Mouse (Mus musculus) forebrain, embryonic 11.5 days (tissue): Measurements from ENCODE around the gene Cyb5r1. TPM values are rescaled to one million over a fixed set of nuclear protein-coding genes. Genes with fewer than 3 reads are reported as not detected.
A peak's percentile ranks its signal among the peaks of the same experiment; 100 is the strongest.
"Not testable (repeated sequence)": the region's sequence is repeated elsewhere in the genome, so short reads cannot be mapped to it uniquely, and the experiment has no call there.

Source experiments
- ATAC-seq: fragments of 200-750 bp; cut with Nextera tagmentation; replicated peaks from 2 replicates; pipeline ENCODE4 v1.8.0; 2017; ENCODE audit warnings: moderate TSS enrichment; ENCODE audit not compliant: low FRiP score
- DNase-seq: peaks from one replicate; pipeline ENCODE4 v3.0.0-alpha.2; 2017; ENCODE audit warnings: low spot score
- H3K27ac ChIP-seq: fragments of 300-500 bp; sonication (generic); 2 replicates; pipeline ENCODE4 v1.5.1; 2014; ENCODE audit warnings: low read depth, low read length
- H3K27me3 ChIP-seq: fragments of 300-500 bp; sonication (generic); 2 replicates; pipeline ENCODE4 v1.6.1; 2014; ENCODE audit warnings: mild to moderate bottlenecking, low read length, mixed read lengths; ENCODE audit not compliant: control insufficient read depth, insufficient read depth
- H3K36me3 ChIP-seq: fragments of 300-500 bp; sonication (generic); 2 replicates; pipeline ENCODE4 v1.6.1; 2014; ENCODE audit warnings: mild to moderate bottlenecking, low read length, moderate library complexity, mixed read lengths; ENCODE audit not compliant: control insufficient read depth, insufficient read depth
- H3K4me1 ChIP-seq: fragments of 300-500 bp; sonication (generic); replicated peaks from 2 replicates; pipeline ENCODE4 v1.6.1; 2014; ENCODE audit warnings: low read length, mixed read lengths; ENCODE audit not compliant: control insufficient read depth, insufficient read depth
- H3K4me2 ChIP-seq: fragments of 300-500 bp; sonication (generic); 2 replicates; pipeline ENCODE4 v1.6.1; 2014; ENCODE audit warnings: low read depth, mild to moderate bottlenecking, low read length, moderate library complexity, mixed read lengths; ENCODE audit not compliant: severe bottlenecking
- H3K4me3 ChIP-seq: fragments of 300-500 bp; sonication (generic); 2 replicates; pipeline ENCODE4 v1.5.1; 2014; ENCODE audit warnings: low read depth, low read length
- H3K9ac ChIP-seq: fragments of 300-500 bp; sonication (generic); 2 replicates; pipeline ENCODE4 v1.6.1; 2014; ENCODE audit warnings: low read length
- H3K9me3 ChIP-seq: fragments of 300-500 bp; sonication (generic); 2 replicates; pipeline ENCODE4 v1.6.1; 2016; ENCODE audit warnings: low read length, mixed read lengths; ENCODE audit not compliant: control insufficient read depth
- WGBS: fragments of 180-500 bp; shearing (Covaris S2); extraction: QIAGEN DNeasy Blood & Tissue Kit; methylation state at CpG from one replicate; pipeline ENCODE4 v1.1.7; 2014; 5-methylcytosine and 5-hydroxymethylcytosine counted together
- polyA plus RNA-seq: library from polyadenylated mRNA; unstranded; fragments of >200 nt; fragmentation: Nextera tagmentation; extraction: Ambion mirVana; gene quantifications from 2 replicates; pipeline ENCODE4 v1.2.1, GENCODE M21; 2014

The Cyb5r1 gene
- polyA plus RNA-seq, 1 experiment from 2014 or later: 25.8 TPM

DNA sequence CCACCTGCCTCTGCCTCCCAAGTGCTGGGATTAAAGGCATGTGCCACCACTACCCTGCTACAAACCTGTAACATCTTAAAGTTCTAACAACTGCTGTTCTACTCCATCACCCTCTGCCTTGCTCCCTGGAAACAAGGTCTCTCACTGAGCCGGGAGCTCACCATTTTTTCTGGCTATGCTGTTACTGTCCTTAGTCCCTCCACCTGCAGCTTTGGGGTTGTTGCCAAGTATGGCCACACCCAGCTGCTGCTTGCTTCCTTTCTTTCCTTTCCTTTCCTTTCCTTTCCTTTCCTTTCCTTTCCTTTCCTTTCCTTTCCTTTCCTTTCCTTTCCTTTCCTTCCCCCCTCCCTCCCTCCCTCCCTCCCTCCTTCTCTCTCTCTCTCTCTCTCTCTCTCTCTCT is 37.9 kb downstream of the Cyb5r1 start:
- 88% methylated on average over 1 of the region's 1 CpGs for whole genome bisulfite sequencing
- H3K4me2 ChIP-seq, H3K27me3 ChIP-seq, H3K4me3 ChIP-seq, H3K9me3 ChIP-seq, H3K4me1 ChIP-seq, H3K36me3 ChIP-seq, H3K9ac ChIP-seq, H3K27ac ChIP-seq, ATAC-seq: not testable (repeated sequence)
- peak; percentile 8 for DNase-seq

DNA sequence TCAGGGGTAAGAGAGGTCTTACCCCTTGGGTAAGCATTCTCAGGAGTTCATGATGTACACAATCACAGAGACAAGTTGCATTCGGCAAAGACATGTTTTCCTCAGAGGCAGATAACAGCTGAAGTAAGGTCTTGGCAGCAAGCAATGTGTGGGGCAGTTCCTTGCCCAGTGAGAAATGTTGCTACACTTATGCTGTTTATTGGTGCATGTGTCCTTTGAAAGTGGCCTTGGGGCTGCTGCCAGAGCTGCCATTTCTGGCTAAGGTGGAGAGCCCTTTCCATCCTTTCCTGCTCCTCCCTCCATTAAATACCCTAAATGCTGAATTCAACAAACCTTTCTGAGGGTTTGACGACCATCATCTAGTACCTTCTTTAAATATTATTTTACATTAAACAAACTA is 40.1 kb downstream of the Cyb5r1 start:
- DNase-seq (no peak), ATAC-seq (no peak)
- Histone ChIP-seq H3K4me1 (no peaks in the 10 kb centered on the region), H3K9ac (no peak overlapping the region), H3K27me3 (no peaks in the 10 kb centered on the region), H3K4me2 (no peak overlapping the region), H3K4me3 (no peak overlapping the region), H3K36me3 (no peaks in the 10 kb centered on the region), H3K27ac (no peak overlapping the region), H3K9me3 (no peaks in the 10 kb centered on the region)
- 91% methylated on average over 2 of the region's 2 CpGs for WGBS

DNA sequence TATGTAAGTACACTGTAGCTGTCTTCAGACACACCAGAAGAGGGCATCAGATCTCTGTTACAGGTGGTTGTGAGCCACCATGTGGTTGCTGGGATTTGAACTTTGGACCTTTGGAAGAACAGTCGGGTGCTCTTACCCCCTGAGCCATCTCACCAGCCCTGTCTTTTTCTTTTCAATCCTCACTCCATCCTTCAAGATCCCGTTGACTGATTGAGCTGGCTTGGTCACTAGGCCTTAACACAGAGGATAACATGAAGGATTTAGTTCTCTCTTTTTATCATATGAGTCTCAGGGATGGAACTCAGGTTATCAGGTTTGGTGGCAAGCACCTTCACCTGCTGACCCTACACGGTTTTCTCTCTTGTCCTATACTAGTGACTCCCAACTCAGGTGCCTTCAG is 43.2 kb downstream of the Cyb5r1 start:
- not testable (repeated sequence) for H3K9ac ChIP-seq, ATAC-seq, H3K27ac ChIP-seq, DNase-seq, H3K36me3 ChIP-seq, H3K4me3 ChIP-seq, H3K27me3 ChIP-seq, H3K9me3 ChIP-seq, H3K4me1 ChIP-seq, H3K4me2 ChIP-seq
- 77% methylated on average over 3 of the region's 3 CpGs for WGBS

DNA sequence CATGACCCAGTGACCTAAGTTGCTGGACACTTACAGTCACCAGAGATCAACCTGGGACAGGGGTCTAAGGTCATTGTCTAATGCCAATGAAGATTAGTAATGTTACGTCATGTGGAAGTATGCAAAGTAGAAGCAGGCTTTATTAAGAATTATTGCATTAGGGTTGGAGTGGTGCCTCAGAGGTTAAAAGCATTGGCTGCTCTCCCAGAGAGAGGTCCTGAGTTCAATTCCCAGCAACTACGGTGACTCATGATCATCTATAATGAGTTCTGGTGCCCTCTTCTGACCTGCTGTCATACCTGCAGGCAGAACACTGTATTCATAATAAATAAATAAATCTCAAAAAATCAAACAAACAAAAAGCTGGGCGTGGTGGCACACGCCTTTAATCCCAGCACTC is 44.8 kb downstream of the Cyb5r1 start:
- H3K9me3 ChIP-seq: no peaks in the 10 kb centered on the region
- no peak overlapping the region for H3K9ac ChIP-seq
- no peaks in the 10 kb centered on the region for H3K27me3 ChIP-seq
- DNase-seq: no peak
- H3K27ac ChIP-seq: no peak overlapping the region
- no peak overlapping the region for H3K4me3 ChIP-seq
- H3K4me2 ChIP-seq: no peak overlapping the region
- no peaks in the 10 kb centered on the region; the same call in 1 of the 2 replicates for H3K4me1 ChIP-seq
- no peaks in the 10 kb centered on the region for H3K36me3 ChIP-seq
- WGBS: 84% methylated on average over 4 of the region's 4 CpGs
- no peak for ATAC-seq

DNA sequence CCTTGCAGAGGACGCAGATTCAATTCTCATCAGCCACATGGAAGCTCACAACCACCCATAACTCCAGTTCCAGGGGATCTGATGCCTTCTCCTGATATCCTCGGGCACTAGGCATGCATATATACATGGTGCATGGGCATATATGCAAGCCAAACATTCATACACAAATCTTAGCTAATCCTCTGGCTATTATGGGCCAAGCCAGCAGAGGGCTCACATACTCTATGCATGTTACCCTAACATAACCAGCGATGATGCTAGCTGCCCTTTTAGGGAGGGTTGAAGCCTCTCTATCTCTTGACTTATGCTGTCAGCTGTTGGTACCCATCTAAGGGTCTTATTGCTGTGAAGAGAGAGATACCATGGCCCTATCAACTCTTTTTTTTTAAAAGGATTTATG is 45.6 kb downstream of the Cyb5r1 start:
- DNase-seq (no peak), ATAC-seq (no peak)
- no peak overlapping the region for H3K4me3 ChIP-seq
- no peaks in the 10 kb centered on the region for H3K9me3 ChIP-seq
- WGBS: 55% methylated on average over 3 of the region's 3 CpGs
- no peak overlapping the region for H3K4me2 ChIP-seq
- H3K9ac ChIP-seq: no peak overlapping the region
- peaks cover under 1% of the 10 kb centered on the region; the same call in 1 of the 2 replicates for H3K4me1 ChIP-seq
- no peak overlapping the region for H3K27ac ChIP-seq
- no peaks in the 10 kb centered on the region for H3K36me3 ChIP-seq
- H3K27me3 ChIP-seq: no peaks in the 10 kb centered on the region

DNA sequence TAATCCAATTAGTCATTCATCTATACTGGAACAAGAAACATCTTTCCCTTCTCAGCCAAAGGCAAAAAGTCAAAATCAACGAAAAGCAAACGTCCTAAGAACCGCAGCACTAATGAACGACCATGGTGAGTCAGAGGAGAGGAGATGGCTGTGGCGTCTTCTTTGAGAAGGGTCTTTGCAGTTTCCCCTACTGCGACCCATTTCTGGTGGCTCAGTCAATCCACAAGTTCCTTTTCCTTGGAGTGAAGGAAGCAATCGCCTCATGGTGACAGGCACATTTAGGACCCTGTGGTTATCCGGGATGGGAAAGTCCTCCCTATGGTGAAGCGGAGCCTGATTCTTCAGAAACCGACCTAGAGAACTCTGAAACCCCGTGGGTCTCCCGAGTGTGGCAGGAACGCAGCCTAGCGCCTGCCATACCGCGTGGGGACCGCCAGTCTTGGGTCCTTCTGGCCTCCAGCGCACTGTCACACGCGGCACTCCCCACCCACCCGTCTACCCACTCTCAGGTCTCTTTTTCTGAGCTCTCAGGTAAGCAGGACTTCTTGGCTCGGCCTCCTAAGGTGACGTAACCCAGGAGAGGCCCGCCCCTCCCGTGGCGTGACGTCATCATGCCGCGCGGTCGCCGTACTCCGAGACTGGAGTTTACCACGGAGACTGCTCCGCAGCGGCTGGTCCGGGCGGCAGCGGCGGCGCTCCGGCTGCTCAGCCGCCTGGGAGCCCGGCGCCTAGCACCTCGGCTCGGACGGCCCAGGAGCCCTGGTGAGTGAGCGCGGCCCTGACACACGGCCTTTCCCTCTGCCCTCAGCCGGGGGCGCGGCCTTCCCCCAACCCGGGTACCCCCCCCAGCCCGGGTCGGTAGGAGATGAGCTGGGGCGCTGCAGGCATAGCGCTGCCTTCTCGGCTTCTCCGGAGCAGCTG is 49.8 kb downstream of the Cyb5r1 start, which contains the start of gene Klhl12:
TSS of gene Klhl12 (plus strand) at position 628 of the 921 bp plus-strand sequence.
- Histone ChIP-seq H3K36me3 (no peaks in the 10 kb centered on the region), H3K27ac (0 out of 2 replicates have a peak within 1 kb of the TSS, but pooled peaks have one; percentile 21), H3K4me3 (peak within 1 kb of the TSS; percentile 93), H3K9ac (peak within 1 kb of the TSS; percentile 95), H3K4me2 (peak within 1 kb of the TSS; percentile 78), H3K27me3 (no peaks in the 10 kb centered on the region), H3K9me3 (no peaks in the 10 kb centered on the region), H3K4me1 (peaks cover 3% of the 10 kb centered on the region; the same call in 1 of the 2 replicates)
- DNase-seq (peak; percentile 98), ATAC-seq (peak; percentile 94)
- 2% methylated on average over 61 of the region's 61 CpGs for WGBS

DNA sequence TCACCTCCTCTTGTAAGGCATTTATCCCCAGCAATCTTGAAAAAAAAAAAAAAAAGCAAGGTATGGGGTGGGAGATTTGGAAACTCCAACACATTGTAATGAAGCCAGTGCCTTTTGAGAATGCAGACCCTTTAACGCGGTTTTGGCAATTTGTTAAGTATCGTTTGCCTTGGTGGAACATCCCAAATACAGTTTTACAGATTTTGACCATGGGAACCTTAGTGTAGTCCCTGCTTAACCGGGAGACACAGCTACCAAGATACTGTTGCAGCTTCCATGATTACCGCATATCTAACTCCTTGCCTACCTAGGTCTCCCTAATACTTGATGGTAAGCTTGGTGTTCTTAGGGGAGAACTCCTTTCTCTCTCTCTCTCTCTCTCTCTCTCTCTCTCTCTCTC is 50.7 kb downstream of the Cyb5r1 start:
- no peak for DNase-seq
- WGBS: 23% methylated on average over 5 of the region's 5 CpGs

DNA sequence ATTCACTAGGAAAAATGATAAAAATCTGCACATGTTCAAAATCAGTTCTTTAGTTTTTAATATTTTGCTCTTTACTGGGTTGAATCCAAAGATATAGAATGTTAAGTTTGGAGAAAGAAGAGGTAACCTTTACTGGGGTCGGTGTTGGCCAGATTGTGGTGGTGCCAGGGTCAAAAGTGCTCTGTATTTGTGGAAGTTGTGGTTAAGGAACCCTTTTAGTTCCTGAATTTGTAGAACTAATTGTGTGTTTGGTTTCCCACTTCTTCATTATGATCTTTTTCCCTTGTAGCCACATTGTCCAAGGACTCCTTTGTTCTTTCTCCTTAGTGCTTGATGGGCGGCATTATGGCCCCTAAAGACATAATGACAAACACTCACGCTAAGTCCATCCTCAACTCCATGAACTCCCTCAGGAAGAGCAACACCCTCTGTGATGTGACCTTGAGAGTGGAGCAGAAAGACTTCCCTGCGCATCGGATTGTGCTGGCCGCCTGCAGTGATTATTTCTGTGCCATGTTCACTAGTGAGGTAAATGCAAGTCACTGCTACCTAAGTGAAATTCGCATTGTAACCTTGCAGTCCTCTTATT is 52.9 kb downstream of the Cyb5r1 start:
- 93% methylated on average over 7 of the region's 7 CpGs for WGBS
- Histone ChIP-seq H3K36me3 (no peaks in the 10 kb centered on the region), H3K9me3 (no peaks in the 10 kb centered on the region), H3K27ac (no peak overlapping the region), H3K4me2 (no peak overlapping the region), H3K4me1 (peaks cover 3% of the 10 kb centered on the region; the same call in 1 of the 2 replicates), H3K9ac (no peak overlapping the region), H3K27me3 (no peaks in the 10 kb centered on the region), H3K4me3 (no peak overlapping the region)
- DNase-seq (no peak), ATAC-seq (no peak)

More for the DNA sequence above, 50.7 kb downstream of the Cyb5r1 start:
- H3K9me3 ChIP-seq: no peaks in the 10 kb centered on the region
- peak overlapping the region; percentile 93 for H3K4me3 ChIP-seq
- H3K4me1 ChIP-seq: peaks cover 3% of the 10 kb centered on the region; the same call in 1 of the 2 replicates
- H3K27me3 ChIP-seq: no peaks in the 10 kb centered on the region
- H3K36me3 ChIP-seq: no peaks in the 10 kb centered on the region
- peak overlapping the region; percentile 78 for H3K4me2 ChIP-seq
- H3K27ac ChIP-seq: no peak overlapping the region
- peak overlapping the region; percentile 95 for H3K9ac ChIP-seq
- ATAC-seq: no peak
